Mouse (Mus musculus) myocyte (in vitro differentiated cells): ENCODE data around the gene Abt1. TPM values are rescaled to one million over a fixed set of nuclear protein-coding genes. Genes with fewer than 3 reads are reported as not detected.
A peak's percentile ranks its signal among the peaks of the same experiment; 100 is the strongest.

ENCODE experiments used
- H3K27me3 ChIP-seq: one replicate; pipeline ENCODE4 v1.6.1; 2011; ENCODE audit not compliant: control insufficient read depth, insufficient read depth, insufficient read length
- H3K36me3 ChIP-seq: one replicate; pipeline ENCODE4 v1.6.1; 2011; ENCODE audit not compliant: control insufficient read depth, insufficient read depth
- H3K4me2 ChIP-seq: one replicate; pipeline ENCODE4 v1.6.1; 2011; ENCODE audit warnings: low read depth, control low read depth
- H3K4me3 ChIP-seq: one replicate; pipeline ENCODE4 v1.5.1; 2011; ENCODE audit warnings: mild to moderate bottlenecking, control low read depth, moderate library complexity
- H3K79me2 ChIP-seq: one replicate; pipeline ENCODE4 v1.6.1; 2011; ENCODE audit not compliant: control insufficient read depth, insufficient read depth
- H3ac ChIP-seq: one replicate; pipeline ENCODE4 v1.6.1; 2011; ENCODE audit not compliant: control insufficient read depth, insufficient read length
- CEBPB ChIP-seq: IDR thresholded peaks from 2 replicates; pipeline ENCODE4 v1.6.1; 2011; ENCODE audit warnings: mild to moderate bottlenecking, moderate library complexity; ENCODE audit not compliant: poor library complexity, insufficient read depth, severe bottlenecking
- E2F4 ChIP-seq: IDR thresholded peaks from one replicate; pipeline ENCODE4 v1.6.1; 2011; ENCODE audit warnings: mild to moderate bottlenecking, control low read depth, moderate library complexity; ENCODE audit not compliant: insufficient read depth
- MAX ChIP-seq: IDR thresholded peaks from one replicate; pipeline ENCODE4 v1.6.1; 2011; ENCODE audit warnings: low read depth, mild to moderate bottlenecking, control low read depth
- MYOD1 ChIP-seq, 3 experiments: IDR thresholded peaks; one replicate each; pipeline ENCODE4 v1.6.1; 2011; ENCODE audit warnings: control low read depth in 2 of 3, low read depth in 2 of 3, mild to moderate bottlenecking in 2 of 3, moderate library complexity in 1 of 3; ENCODE audit not compliant: insufficient read length in 2 of 3, control insufficient read depth in 1 of 3
- MYOG ChIP-seq, 3 experiments: IDR thresholded peaks; one replicate each; pipeline ENCODE4 v1.6.1; 2011; ENCODE audit warnings: control low read depth in 2 of 3, low read depth in 2 of 3, mild to moderate bottlenecking in 2 of 3; ENCODE audit not compliant: insufficient read length in 2 of 3, control insufficient read depth in 1 of 3, insufficient read depth in 1 of 3
- POLR2A ChIP-seq: IDR thresholded peaks from one replicate; pipeline ENCODE4 v1.6.1; 2011; ENCODE audit warnings: low read depth, mild to moderate bottlenecking, control low read depth, moderate library complexity; ENCODE audit not compliant: insufficient read length
- POLR2AphosphoS2 ChIP-seq: IDR thresholded peaks from one replicate; pipeline ENCODE4 v1.6.1; 2011; ENCODE audit warnings: low read depth, control low read depth; ENCODE audit not compliant: insufficient read length
- REST ChIP-seq: IDR thresholded peaks from one replicate; pipeline ENCODE4 v1.6.1; 2011; ENCODE audit warnings: mild to moderate bottlenecking, control low read depth, moderate library complexity; ENCODE audit not compliant: insufficient read depth, insufficient read length
- SRF ChIP-seq: IDR thresholded peaks from one replicate; pipeline ENCODE4 v1.6.1; 2011; ENCODE audit warnings: low read depth; ENCODE audit not compliant: control insufficient read depth, insufficient read length
- TCF12 ChIP-seq: IDR thresholded peaks from one replicate; pipeline ENCODE4 v1.6.1; 2011; ENCODE audit warnings: mild to moderate bottlenecking, control low read depth; ENCODE audit not compliant: poor library complexity, insufficient read depth, severe bottlenecking
- TCF3 ChIP-seq: IDR thresholded peaks from one replicate; pipeline ENCODE4 v1.6.1; 2011; ENCODE audit warnings: low read depth, control low read depth; ENCODE audit not compliant: insufficient read length
- USF1 ChIP-seq: IDR thresholded peaks from one replicate; pipeline ENCODE4 v1.6.1; 2011; ENCODE audit warnings: low read depth, mild to moderate bottlenecking, control low read depth, moderate library complexity
- polyA plus RNA-seq: library from polyadenylated mRNA; unstranded; fragments of >200 nt; fragmentation: generic; extraction: Trizol; gene quantifications from one replicate; pipeline ENCODE4 v1.2.1, GENCODE M21; 2012; ENCODE audit warnings: missing spikeins

The Abt1 gene
- polyA plus RNA-seq, 1 experiment = 7.4 TPM

GRCm38 (mm10) chr13:23439901-23440300, 16.2 kb upstream of the Abt1 start:
- no peaks in the 10 kb centered on the region for H3K27me3 ChIP-seq
- TF ChIP-seq POLR2A = no peak
- no peak for TF ChIP-seq REST
- TF ChIP-seq MAX = no peak
- TF ChIP-seq USF1 = no peak
- no peak for TF ChIP-seq TCF12
- no peak for TF ChIP-seq MYOG (IDR thresholded peaks at IDR 0.05; ENCODE audit: control insufficient read depth in 1 of 3, insufficient read depth in 1 of 3, insufficient read length in 2 of 3, low read depth in 2 of 3)
- no peak for TF ChIP-seq POLR2AphosphoS2
- TF ChIP-seq CEBPB = no peak
- no peak for TF ChIP-seq TCF3
- no peak for TF ChIP-seq MYOD1 (IDR thresholded peaks at IDR 0.05; ENCODE audit: control insufficient read depth in 1 of 3, insufficient read length in 2 of 3, low read depth in 2 of 3)
- no peaks in the 10 kb centered on the region for H3K79me2 ChIP-seq
- no peak overlapping the region for H3ac ChIP-seq
- no peak overlapping the region for H3K4me2 ChIP-seq
- H3K36me3 ChIP-seq = no peaks in the 10 kb centered on the region
- H3K4me3 ChIP-seq = no peak overlapping the region

DNA sequence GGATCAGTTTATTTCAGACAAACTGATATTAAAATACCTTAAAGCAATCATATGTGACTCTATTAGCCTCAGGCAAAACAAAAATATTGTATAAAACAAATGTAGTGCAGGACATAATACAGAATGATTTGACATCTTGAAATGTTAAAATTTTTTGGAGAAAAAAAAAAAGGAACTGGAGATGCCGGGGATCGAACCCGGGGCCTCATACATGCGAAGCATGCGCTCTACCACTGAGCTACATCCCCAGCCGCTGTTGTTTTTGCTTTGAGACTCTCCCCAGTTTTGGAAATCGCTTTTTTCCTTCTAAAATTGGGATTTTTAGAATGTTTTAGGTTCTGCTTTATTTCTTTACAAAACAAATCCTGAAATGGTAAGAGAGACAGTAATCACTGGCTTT, 14.9 kb upstream of the Abt1 start:
- peak overlapping the region; percentile 35 for H3K4me3 ChIP-seq
- TF ChIP-seq REST (no peak), POLR2AphosphoS2 (no peak), TCF3 (no peak), CEBPB (no peak), USF1 (no peak), MYOG (IDR thresholded peaks at IDR 0.05; ENCODE audit: control insufficient read depth in 1 of 3, insufficient read depth in 1 of 3, insufficient read length in 2 of 3, low read depth in 2 of 3) (no peak), SRF (no peak), MAX (no peak), POLR2A (no peak)
- no peaks in the 10 kb centered on the region for H3K27me3 ChIP-seq
- peak overlapping the region; percentile 90 for H3K4me2 ChIP-seq
- no peak overlapping the region for H3ac ChIP-seq
- H3K79me2 ChIP-seq = no peaks in the 10 kb centered on the region
- no peaks in the 10 kb centered on the region for H3K36me3 ChIP-seq

DNA sequence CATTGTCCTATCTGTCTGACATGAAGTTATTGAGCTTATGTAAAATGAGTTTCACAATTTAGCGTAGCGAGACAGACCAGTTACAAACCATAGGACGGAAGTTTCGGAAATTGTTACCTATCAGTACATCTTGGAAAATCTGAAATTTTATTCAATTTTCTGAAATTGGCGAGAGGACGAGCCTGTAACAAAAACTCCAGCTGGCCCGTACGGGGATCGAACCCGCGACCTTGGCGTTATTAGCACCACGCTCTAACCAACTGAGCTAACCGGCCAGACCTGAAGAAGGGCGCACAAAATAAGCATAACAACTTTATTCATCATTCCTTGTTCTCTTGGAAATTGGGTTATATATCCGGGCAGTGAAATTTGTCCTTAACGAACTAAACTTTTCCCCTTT, 14.2 kb upstream of the Abt1 start:
- Histone ChIP-seq H3ac (no peak overlapping the region), H3K27me3 (no peaks in the 10 kb centered on the region), H3K36me3 (no peaks in the 10 kb centered on the region), H3K4me3 (peak overlapping the region; percentile 35), H3K79me2 (no peaks in the 10 kb centered on the region), H3K4me2 (peak overlapping the region; percentile 90)
- TF ChIP-seq MYOD1 (IDR thresholded peaks at IDR 0.05; ENCODE audit: control insufficient read depth in 1 of 3, insufficient read length in 2 of 3, low read depth in 2 of 3) = no peak
- TF ChIP-seq MYOG (IDR thresholded peaks at IDR 0.05; ENCODE audit: control insufficient read depth in 1 of 3, insufficient read depth in 1 of 3, insufficient read length in 2 of 3, low read depth in 2 of 3) = no peak
- TF ChIP-seq CEBPB = 0 out of 2 replicates have a peak, but pooled peaks have one; percentile 34

GRCm38 (mm10) chr13:23436861-23437822, 13.5 kb upstream of the Abt1 start:
- H3ac ChIP-seq = no peak overlapping the region
- TF ChIP-seq E2F4 (no peak), CEBPB (no peak), TCF3 (no peak), REST (no peak), TCF12 (no peak), USF1 (no peak), POLR2AphosphoS2 (no peak), MYOG (IDR thresholded peaks at IDR 0.05; ENCODE audit: control insufficient read depth in 1 of 3, insufficient read depth in 1 of 3, insufficient read length in 2 of 3, low read depth in 2 of 3) (no peak), POLR2A (no peak), MAX (no peak), SRF (no peak)
- H3K4me3 ChIP-seq = peak overlapping the region; percentile 35
- H3K36me3 ChIP-seq = no peaks in the 10 kb centered on the region
- H3K79me2 ChIP-seq = no peaks in the 10 kb centered on the region
- H3K4me2 ChIP-seq = peak overlapping the region; percentile 67
- H3K27me3 ChIP-seq = no peaks in the 10 kb centered on the region
